Mouse (Mus musculus) ES-Bruce4 (cell line): ENCODE measurements around the gene Nxph3.

Source experiments
- CTCF ChIP-seq: IDR thresholded peaks from one replicate; pipeline ENCODE4 v1.8.1; 2011; ENCODE audit warnings: low read depth, low read length
- EP300 ChIP-seq: IDR thresholded peaks from 2 replicates; pipeline ENCODE4 v1.6.1; 2011; ENCODE audit warnings: low read depth, low read length; ENCODE audit not compliant: insufficient read depth

DNA sequence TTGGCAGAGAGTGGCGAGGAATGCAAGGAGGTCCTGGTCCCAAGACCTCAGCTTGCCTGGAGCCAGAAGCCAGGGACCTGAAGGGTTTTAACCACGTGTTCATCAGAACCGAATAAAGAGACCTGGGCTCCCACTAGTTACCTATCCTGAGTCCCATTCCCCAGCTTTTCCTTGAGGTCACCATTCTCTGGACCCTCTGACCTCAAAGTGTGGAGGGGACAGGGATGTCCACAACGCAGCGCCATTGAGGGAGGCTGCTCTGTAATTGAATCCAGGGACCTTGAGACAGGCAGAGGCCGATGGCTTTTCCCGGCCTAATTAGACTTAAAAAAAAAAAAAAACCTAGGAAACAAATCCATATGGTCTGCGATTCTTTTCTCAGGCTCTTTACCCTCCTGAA lies 40.9 kb upstream of the Nxph3 start:
- TF ChIP-seq EP300 (no peak), CTCF (no peak)
